Mouse (Mus musculus) limb, embryonic 11.5 days (tissue): Measurements from ENCODE around the gene Rsad1. TPM values are rescaled to one million over a fixed set of nuclear protein-coding genes. Genes with fewer than 3 reads are reported as not detected.

Experiments used
- ATAC-seq: fragments of 200-750 bp; cut with Nextera tagmentation; 2 replicates; pipeline ENCODE4 v1.8.0; 2017; ENCODE audit warnings: low read depth; ENCODE audit not compliant: insufficient number of reproducible peaks, low FRiP score, low TSS enrichment
- DNase-seq: peaks from one replicate; pipeline ENCODE4 v3.0.0-alpha.2; 2015; ENCODE audit warnings: low spot score
- H3K27ac ChIP-seq: fragments of 300-500 bp; sonication (generic); replicated peaks from 2 replicates; pipeline ENCODE4 v1.5.1; 2014; ENCODE audit warnings: low read depth, mild to moderate bottlenecking, low read length
- H3K27me3 ChIP-seq: fragments of 300-500 bp; sonication (generic); 2 replicates; pipeline ENCODE4 v1.6.1; 2014; ENCODE audit warnings: mild to moderate bottlenecking, low read length, mixed read lengths; ENCODE audit not compliant: control insufficient read depth, insufficient read depth
- H3K36me3 ChIP-seq: fragments of 300-500 bp; sonication (generic); 2 replicates; pipeline ENCODE4 v1.6.1; 2014; ENCODE audit warnings: mild to moderate bottlenecking, low read length, moderate library complexity, mixed read lengths; ENCODE audit not compliant: control insufficient read depth, insufficient read depth
- H3K4me1 ChIP-seq: fragments of 300-500 bp; sonication (generic); 2 replicates; pipeline ENCODE4 v1.6.1; 2014; ENCODE audit warnings: low read length, mixed read lengths; ENCODE audit not compliant: control insufficient read depth, insufficient read depth
- H3K4me2 ChIP-seq: fragments of 300-500 bp; sonication (generic); 2 replicates; pipeline ENCODE4 v1.6.1; 2014; ENCODE audit warnings: low read depth, mild to moderate bottlenecking, moderate library complexity; ENCODE audit not compliant: severe bottlenecking
- H3K4me3 ChIP-seq: fragments of 300-500 bp; sonication (generic); 2 replicates; pipeline ENCODE4 v1.5.1; 2014; ENCODE audit warnings: low read depth, low read length
- H3K9ac ChIP-seq: fragments of 300-500 bp; sonication (generic); 2 replicates; pipeline ENCODE4 v1.6.1; 2014; ENCODE audit warnings: mild to moderate bottlenecking, low read length
- H3K9me3 ChIP-seq: fragments of 300-500 bp; sonication (generic); 2 replicates; pipeline ENCODE4 v1.6.1; 2016; ENCODE audit warnings: low read length; ENCODE audit not compliant: control insufficient read depth
- WGBS: fragments of 180-500 bp; shearing (Covaris S2); extraction: QIAGEN DNeasy Blood & Tissue Kit; methylation state at CpG from one replicate; pipeline ENCODE4 v1.1.7; 2014; 5-methylcytosine and 5-hydroxymethylcytosine counted together
- polyA plus RNA-seq: library from polyadenylated mRNA; unstranded; fragments of >200 nt; fragmentation: Nextera tagmentation; extraction: Ambion mirVana; gene quantifications from 2 replicates; pipeline ENCODE4 v1.2.1, GENCODE M21; 2014

Rsad1 gene
- polyA plus RNA-seq, 1 experiment from 2014 or later: 3.1 TPM

DNA sequence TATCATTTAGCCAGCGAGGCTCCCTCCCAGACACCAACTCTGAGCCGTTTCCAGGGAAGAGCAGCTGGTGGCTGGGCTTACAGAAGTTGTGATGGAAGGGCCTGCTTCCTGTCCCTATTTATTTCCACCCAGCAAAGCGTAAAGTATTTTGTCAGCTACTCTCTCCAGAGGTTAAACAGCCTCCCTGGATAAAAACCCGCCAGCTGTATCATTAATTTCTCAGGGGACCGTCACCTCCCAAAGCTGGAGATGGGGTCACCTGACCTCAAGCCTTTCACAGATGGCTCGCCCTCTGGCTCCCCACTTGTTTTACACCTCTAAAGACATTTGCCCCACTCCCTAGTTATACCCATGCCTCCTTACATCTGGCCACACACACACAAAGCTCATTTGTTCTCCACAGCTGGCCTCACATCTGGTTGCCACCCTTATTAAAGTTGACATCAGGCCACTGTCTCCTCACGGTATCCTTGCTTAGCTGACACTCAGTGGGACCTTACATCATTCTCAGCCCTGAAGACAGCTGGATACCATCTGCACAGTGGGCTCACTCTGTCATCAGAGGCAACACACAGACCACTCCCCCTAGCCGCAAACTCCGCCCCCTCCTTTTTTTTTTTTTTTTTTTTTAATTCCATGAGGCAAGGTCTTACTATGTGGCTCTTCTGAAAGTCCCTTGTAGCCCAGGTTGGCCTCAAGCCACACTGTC, 22.7 kb downstream of the Rsad1 start:
- WGBS: 23% methylated on average over 9 of the region's 9 CpGs
- no peak overlapping the region for H3K4me3 ChIP-seq
- H3K9ac ChIP-seq: no peak overlapping the region
- H3K36me3 ChIP-seq: no peaks in the 10 kb centered on the region
- ATAC-seq (peak; percentile 71), DNase-seq (peak; percentile 71)
- H3K4me2 ChIP-seq: no peak overlapping the region
- peaks cover 21% of the 10 kb centered on the region for H3K4me1 ChIP-seq
- H3K27me3 ChIP-seq: no peaks in the 10 kb centered on the region
- no peaks in the 10 kb centered on the region for H3K9me3 ChIP-seq
- H3K27ac ChIP-seq: peak overlapping the region; percentile 58; the same call in 1 of the 2 replicates

DNA sequence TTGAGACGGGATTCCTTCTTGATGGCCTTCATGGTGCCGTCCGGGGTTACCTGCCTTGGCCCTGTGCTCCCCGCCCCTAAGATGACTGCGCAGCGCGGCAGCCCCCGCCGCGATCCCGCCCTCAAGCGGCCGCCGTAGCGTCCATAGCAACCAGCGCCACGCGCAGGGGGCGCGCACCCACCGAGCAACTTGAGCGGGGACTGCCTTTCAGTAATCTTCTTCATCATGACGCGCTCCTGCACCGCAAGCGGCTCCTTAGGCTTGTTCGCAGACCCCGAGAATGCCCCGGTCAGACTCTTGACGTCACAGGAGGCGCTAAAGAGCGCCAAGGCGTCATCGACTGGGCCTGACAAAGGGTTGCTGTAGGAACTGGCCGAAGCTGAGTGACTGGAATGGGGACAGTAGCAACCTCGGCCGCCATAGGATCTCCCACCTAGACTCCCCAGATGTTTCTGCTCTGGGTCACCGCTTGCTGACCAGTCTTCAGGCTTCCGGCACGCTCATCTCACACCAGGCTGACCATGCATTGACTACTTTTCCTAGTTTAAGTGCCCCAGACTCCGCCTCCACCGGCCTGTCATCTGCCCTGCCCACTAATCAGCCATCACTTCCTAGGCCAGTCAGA, 27.7 kb downstream of the Rsad1 start, which contains the start of gene Mycbpap:
Gene Mycbpap (minus strand): TSS at position 524 of the 625 bp plus-strand sequence.
- H3K27me3 ChIP-seq: no peaks in the 10 kb centered on the region
- H3K4me1 ChIP-seq: peaks cover 11% of the 10 kb centered on the region
- peak; percentile 80 for DNase-seq
- ATAC-seq: peak; percentile 62
- no peak within 1 kb of the TSS for H3K27ac ChIP-seq
- WGBS: under 1% methylated on average over 42 of the region's 42 CpGs
- H3K36me3 ChIP-seq: no peaks in the 10 kb centered on the region
- H3K9me3 ChIP-seq: no peaks in the 10 kb centered on the region
- H3K4me2 ChIP-seq: peak within 1 kb of the TSS; percentile 89
- H3K9ac ChIP-seq: peak within 1 kb of the TSS; percentile 70
- peak within 1 kb of the TSS; percentile 58 for H3K4me3 ChIP-seq

- no peak overlapping the region for H3K9ac ChIP-seq
- DNase-seq (no peak), ATAC-seq (no peak)
- no peaks in the 10 kb centered on the region for H3K9me3 ChIP-seq
- H3K27me3 ChIP-seq: no peaks in the 10 kb centered on the region
- no peaks in the 10 kb centered on the region for H3K4me1 ChIP-seq
- 47% methylated on average over 8 of the region's 9 CpGs for WGBS
- H3K4me3 ChIP-seq: no peak overlapping the region
- H3K27ac ChIP-seq: no peak overlapping the region
- no peaks in the 10 kb centered on the region for H3K36me3 ChIP-seq
- no peak overlapping the region for H3K4me2 ChIP-seq
Observed at GRCm38 (mm10) chr11:94513452-94513851, 35.6 kb downstream of the Rsad1 start.

GRCm38 (mm10) chr11:94508976-94509375, 40.1 kb downstream of the Rsad1 start:
- Histone ChIP-seq H3K4me2 (no peak overlapping the region), H3K4me3 (no peak overlapping the region), H3K9ac (no peak overlapping the region), H3K27ac (no peak overlapping the region), H3K9me3 (no peaks in the 10 kb centered on the region), H3K36me3 (no peaks in the 10 kb centered on the region), H3K27me3 (no peaks in the 10 kb centered on the region), H3K4me1 (no peaks in the 10 kb centered on the region)
- DNase-seq (no peak), ATAC-seq (no peak)
- WGBS: 92% methylated on average over 10 of the region's 10 CpGs

DNA sequence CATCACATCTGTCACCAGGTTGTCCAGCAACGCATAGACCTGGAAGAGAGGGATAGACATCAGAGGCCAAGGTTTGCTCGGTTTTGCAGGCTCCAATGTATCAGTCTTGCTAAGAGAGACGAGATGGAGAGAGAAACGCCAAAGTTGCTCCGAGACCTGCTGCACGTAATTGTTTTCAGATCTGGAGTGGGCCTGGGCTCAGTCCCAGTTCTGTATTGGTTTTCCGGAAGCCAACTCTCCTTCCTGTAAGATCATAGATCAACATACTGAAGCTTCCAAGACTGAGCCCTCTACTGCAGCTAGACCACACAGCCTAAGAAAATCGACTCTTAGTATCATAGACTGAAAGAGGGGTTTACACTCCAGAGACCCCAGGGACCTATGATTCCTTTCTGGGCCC, 47.6 kb downstream of the Rsad1 start:
- 89% methylated on average over 8 of the region's 8 CpGs for WGBS
- Histone ChIP-seq H3K9ac (no peak overlapping the region), H3K4me3 (no peak overlapping the region), H3K27ac (no peak overlapping the region), H3K4me1 (peaks cover 28% of the 10 kb centered on the region), H3K36me3 (no peaks in the 10 kb centered on the region), H3K9me3 (no peaks in the 10 kb centered on the region), H3K27me3 (no peaks in the 10 kb centered on the region), H3K4me2 (no peak overlapping the region)
- DNase-seq: no peak
- ATAC-seq: no peak

- H3K9me3 ChIP-seq: no peaks in the 10 kb centered on the region
- no peak overlapping the region for H3K4me3 ChIP-seq
- WGBS: 24% methylated on average over 8 of the region's 8 CpGs
- H3K27ac ChIP-seq: no peak overlapping the region
- peaks cover 28% of the 10 kb centered on the region for H3K4me1 ChIP-seq
- no peaks in the 10 kb centered on the region for H3K27me3 ChIP-seq
- H3K4me2 ChIP-seq: peak overlapping the region; percentile 71; the same call in 1 of the 2 replicates
- no peaks in the 10 kb centered on the region for H3K36me3 ChIP-seq
- DNase-seq: no peak
- peak overlapping the region; percentile 24; the same call in 1 of the 2 replicates for H3K9ac ChIP-seq
- ATAC-seq: no peak
Observed at GRCm38 (mm10) chr11:94500362-94500761, 48.7 kb downstream of the Rsad1 start.

DNA sequence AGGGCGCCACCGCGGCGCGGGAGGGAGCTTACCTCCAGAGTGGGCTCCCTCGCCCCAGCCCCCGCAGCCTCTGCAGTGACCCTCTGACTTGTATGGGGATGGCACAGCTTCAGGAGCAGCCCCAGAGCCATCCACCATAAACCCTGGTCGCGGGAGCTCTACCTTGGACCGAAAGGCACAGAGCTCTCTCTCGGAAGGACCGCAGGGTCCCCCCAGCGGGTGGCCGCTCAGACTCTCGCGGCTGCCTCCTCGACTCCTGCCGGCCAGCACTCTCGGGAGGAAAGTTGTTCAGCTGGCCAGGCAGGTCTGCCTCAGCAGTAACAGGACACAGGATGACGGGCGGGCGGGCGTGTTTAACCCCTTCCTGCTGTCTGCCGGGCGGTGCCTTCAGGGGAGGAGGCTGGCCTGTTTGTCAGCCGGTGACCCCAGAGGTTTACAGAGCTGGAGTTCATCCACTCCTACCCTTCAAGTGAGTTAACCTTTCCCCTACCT, 49.3 kb downstream of the Rsad1 start, which contains the start of gene Epn3:
Gene Epn3 (minus strand): TSS at position 314 of the 492 bp plus-strand sequence.
- Histone ChIP-seq H3K4me1 (peaks cover 28% of the 10 kb centered on the region), H3K27ac (no peak within 1 kb of the TSS), H3K9me3 (no peaks in the 10 kb centered on the region), H3K4me2 (peak within 1 kb of the TSS; percentile 71), H3K9ac (peak within 1 kb of the TSS; percentile 56), H3K36me3 (no peaks in the 10 kb centered on the region), H3K4me3 (peak within 1 kb of the TSS; percentile 31), H3K27me3 (no peaks in the 10 kb centered on the region)
- ATAC-seq: peak; percentile 46; the same call in 1 of the 2 replicates
- 0% methylated on average over 26 of the region's 26 CpGs for WGBS
- peak; percentile 77 for DNase-seq

DNA sequence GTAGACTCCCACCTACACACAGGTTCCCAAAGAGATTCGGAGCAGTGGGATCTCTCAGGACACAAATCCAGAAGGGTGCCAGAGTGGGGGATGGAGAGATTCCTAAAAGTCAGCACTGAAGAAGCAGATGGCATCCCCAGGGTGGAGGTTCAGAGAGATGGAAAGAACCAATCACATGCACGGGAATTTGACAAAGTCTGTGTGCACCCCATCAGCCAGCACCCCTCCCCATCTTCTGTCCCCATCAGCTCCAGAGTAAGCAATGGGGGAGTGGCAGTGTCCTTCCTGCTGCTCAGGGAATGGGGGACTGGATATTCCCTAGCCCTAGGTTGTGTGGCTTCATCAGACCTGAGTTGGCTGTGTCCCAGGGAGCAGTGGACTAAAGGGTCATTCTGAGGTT, 50.0 kb downstream of the Rsad1 start:
- Histone ChIP-seq H3K27ac (no peak overlapping the region), H3K4me3 (no peak overlapping the region), H3K9ac (no peak overlapping the region), H3K4me2 (peak overlapping the region; percentile 71; the same call in 1 of the 2 replicates), H3K4me1 (peaks cover 28% of the 10 kb centered on the region), H3K9me3 (no peaks in the 10 kb centered on the region), H3K27me3 (no peaks in the 10 kb centered on the region), H3K36me3 (no peaks in the 10 kb centered on the region)
- WGBS: 6% methylated on average over 2 of the region's 2 CpGs
- DNase-seq (no peak), ATAC-seq (peak; percentile 22; the same call in 1 of the 2 replicates)
